Mouse (Mus musculus): Measurements from ENCODE around the gene Gm47959. TPM values are rescaled to one million over a fixed set of nuclear protein-coding genes. Genes with fewer than 3 reads are reported as not detected.
A peak's percentile ranks its signal among the peaks of the same experiment; 100 is the strongest.

Gm47959 gene
- total RNA-seq, 2 experiments from 2014 or later: not detected

DNA sequence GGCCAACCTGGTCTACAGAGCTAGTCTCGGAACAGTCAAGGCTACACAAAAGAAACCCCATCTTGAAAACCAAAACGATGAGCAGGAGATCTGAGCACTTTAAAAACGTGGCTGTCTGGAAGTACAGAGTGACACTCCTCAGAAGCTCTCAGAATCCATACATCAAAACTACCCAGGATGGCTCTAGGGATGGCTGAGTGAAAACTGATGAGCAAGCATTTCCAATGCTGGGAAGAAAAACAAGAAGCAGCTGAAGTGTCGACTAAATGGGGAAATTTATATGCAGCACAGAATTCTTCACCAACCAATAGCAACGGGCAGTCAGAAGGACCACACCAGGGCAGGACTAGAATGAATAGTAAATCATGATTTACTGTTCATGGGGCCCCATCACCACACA, 34.2 kb downstream of the Gm47959 start:
- DNase-seq: no peak

DNA sequence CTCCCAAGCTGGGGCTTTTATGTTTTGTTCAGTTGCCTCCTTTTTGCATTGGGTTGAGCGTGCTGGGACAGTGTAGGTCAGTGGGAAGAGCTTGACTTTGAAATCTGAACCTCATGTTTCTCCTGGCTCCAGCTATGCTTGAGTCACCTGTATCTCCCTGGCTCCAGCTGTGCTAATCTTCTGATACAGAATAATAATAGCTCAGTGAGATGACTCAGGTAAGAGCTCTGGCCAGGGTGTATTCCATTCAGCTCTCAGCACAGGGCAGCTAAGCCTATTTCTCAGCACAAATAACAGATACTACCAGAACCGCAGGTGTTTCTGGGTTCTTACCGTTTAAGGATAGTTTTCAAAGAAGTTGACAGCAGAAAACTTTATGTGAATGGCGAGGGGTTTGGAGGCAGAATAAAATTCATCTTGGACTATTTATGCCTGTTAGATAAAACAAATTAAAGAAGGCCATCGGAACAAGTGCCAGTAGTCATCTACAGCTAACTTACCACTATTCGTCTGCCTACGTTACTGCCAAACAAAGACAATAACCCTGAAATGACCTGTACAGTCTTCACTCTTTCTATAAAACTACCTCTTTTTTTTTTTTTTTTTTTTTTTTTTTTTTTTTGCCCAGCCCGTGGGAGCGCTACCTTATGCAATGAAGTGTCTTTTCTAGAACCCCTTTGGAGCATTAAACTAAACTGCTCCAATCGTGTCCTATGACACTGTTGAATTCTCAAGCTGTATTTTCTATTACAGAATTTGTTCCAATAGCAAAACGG, 36.7 kb downstream of the Gm47959 start:
- DNase-seq: no peak

DNA sequence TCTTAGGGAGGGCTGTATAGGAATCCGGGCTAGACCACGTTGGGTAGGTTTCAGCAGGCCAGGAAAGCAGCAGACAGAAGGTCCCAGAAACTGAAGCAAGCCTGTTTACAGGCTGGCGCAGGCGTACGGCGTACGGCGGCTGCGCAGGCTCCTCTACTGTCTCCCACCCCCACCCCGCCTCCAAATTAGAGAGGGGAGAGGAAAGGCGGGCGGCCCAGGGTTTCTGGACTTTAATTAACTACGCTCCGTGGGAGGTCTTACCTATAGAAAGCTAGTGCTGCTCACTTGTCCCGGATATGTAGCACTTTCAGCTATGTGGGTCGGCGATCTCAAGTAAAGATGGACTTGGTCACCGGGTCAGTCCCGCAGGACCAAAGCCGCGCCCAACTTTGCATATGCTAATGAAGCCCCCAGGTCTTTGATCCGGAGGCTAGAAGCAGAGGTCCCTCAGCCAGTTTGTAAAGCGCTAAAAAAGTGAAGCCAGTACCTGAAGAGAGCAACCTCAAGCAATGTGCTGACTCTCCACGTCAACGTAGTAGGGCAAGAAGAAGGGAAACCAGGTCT, 37.8 kb downstream of the Gm47959 start, which contains the start of gene Slc19a3:
TSS of gene Slc19a3 (minus strand) at position 340 of the 564 bp plus-strand sequence.
- DNase-seq: peak; percentile 20 to 45

DNA sequence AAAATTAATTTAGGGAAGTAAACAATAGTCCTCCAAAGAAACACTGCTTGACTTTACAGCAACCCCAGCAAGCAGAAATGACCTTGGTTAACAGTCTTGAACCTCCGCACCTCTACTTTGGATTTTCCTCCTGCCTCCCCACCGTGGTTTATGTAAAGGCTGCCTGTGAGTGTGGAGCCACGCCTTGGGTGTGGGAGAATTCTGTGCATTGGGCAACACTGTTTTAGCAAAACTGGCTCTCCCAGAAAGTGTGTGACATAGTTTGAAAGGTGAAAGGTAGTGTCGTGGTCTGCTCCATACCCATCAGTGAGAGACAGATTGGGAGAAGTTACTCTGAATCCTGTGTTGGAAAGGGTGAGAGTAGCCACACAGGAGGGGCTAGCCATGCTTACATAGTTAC, 38.7 kb downstream of the Gm47959 start:
- DNase-seq: no peak

DNA sequence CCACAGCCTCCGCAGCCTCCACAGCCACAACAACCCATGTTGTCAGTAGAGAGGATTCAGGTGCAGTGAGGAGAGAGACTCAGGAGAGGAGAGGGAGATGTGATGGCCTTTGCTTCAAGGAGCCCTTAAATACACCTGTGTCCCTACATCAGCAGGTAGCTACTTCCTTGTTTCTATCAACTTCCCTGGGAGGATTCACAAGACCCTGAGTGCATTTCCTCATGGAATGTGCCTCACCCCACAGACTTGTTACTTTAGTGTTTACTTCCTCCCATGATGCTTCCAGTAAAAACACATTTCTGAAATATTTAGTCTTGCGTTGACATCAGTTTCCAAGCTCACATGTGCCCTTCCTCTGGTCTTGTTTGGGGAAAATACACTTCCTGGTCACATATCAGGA, 42.0 kb downstream of the Gm47959 start, which contains the start of gene Krtap28-10:
TSS of gene Krtap28-10 (minus strand) at position 101 of the 400 bp plus-strand sequence.
- no peak for DNase-seq

DNA sequence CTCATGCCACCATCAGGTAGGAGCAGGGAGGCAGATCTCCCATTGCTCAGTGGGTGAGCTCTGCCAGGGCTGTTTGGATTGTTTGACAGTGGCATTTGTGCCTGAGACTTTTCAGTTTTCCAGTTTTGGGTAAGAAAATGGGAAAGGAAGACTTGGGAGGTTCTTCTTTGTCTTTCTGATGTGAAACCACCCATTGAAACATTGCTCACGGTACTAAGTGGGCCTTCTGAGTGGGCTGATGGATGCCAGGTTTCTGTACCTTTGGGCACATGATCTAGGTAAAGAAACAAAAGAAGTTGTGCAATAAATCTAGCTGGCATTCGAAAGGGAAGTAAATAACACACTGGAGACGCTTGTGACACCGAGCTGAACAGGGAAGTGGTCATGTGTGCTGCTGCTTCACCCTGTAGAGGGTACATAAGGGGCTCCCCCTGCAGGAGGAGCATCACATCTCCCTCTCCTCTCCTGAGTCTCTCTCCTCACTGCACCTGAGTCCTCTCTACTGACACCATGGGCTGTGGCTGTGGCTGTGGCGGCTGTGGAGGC, 44.6 kb downstream of the Gm47959 start, which contains the start of gene Gm47969:
TSS of gene Gm47969 (plus strand) at position 51 of the 546 bp plus-strand sequence.
- no peak for DNase-seq

Other genes with a start within 250 kb of the Gm47959 start
- gene Tm4sf20, start 232.1 kb upstream of the Gm47959 start, total RNA-seq (2021): not detected
- gene Gm47791, start 229.3 kb upstream of the Gm47959 start, total RNA-seq (2021): not detected
- 10 to 100 TPM; 80.0 to 80.4 TPM for gene Agfg1, start 161.1 kb upstream of the Gm47959 start, total RNA-seq (2021)
- gene A030005L19Rik, start 87.2 kb upstream of the Gm47959 start, total RNA-seq (2021): under 1 TPM in 1 of 2 experiments, not detected in 1; 0.60 TPM
- gene A030014E15Rik, start 75.6 kb upstream of the Gm47959 start, total RNA-seq (2021): not detected
- not detected for gene Gm6217, start 69.1 kb upstream of the Gm47959 start, total RNA-seq (2021)
- not detected for gene A030003K21Rik, start 57.2 kb upstream of the Gm47959 start, total RNA-seq (2021)
- gene Gm7544, start 44.5 kb upstream of the Gm47959 start, total RNA-seq (2021): not detected
- gene Gm47955, start 40.3 kb upstream of the Gm47959 start, total RNA-seq (2021): not detected
- 1 to 10 TPM; 1.8 to 2.1 TPM for gene Slc19a3, start 37.9 kb downstream of the Gm47959 start, total RNA-seq (2021)
- gene Krtap28-10, start 41.9 kb downstream of the Gm47959 start, total RNA-seq (2021): not detected
- not detected for gene Gm47969, start 44.4 kb downstream of the Gm47959 start, total RNA-seq (2021)
- not detected for gene A030005K14Rik, start 58.8 kb downstream of the Gm47959 start, total RNA-seq (2021)
- not detected for gene Krtap28-13, start 60.4 kb downstream of the Gm47959 start, total RNA-seq (2021)
- not detected for gene Ccl20, start 116.2 kb downstream of the Gm47959 start, total RNA-seq (2021)
- gene Daw1, start 159.2 kb downstream of the Gm47959 start, total RNA-seq (2021): under 1 TPM; 0.45 to 0.48 TPM